Mouse (Mus musculus): ENCODE measurements around the gene Gm13278.
"Not testable (repeated sequence)": the region's sequence is repeated elsewhere in the genome, so short reads cannot be mapped to it uniquely, and the experiment has no call there.

DNA sequence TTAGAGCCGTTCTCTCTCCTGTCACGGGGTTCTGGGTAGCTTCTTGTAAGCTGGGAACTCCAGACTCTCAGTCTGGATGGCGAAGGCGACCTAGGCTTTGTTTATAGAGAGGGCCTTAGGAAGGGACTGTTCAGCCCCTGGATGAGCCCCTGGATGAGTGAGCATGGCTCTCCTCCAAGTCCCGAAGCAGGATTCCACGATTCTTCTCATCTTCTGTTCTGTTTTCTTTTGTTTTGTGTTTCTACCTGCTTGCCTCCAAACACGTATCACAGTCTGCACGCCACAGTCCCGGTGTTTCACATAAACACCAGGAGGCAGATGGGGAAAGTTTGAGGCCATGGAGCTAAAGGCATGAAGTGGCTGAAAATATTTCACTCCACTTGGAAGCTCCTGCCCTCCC is 32.6 kb upstream of the Gm13278 start:
- not testable (repeated sequence) for TF ChIP-seq CTCF (IDR thresholded peaks at IDR 0.05; ENCODE audit: control insufficient read depth, insufficient read depth, low read length); POLR2A (IDR thresholded peaks at IDR 0.05; ENCODE audit: borderline replicate concordance, control insufficient read depth, low read depth, low read length)
